Mouse (Mus musculus) c-Kit-negative CD71-positive TER-119-positive erythroid progenitor cells, embryonic 14.5 days (primary cell): Measurements from ENCODE around the gene Gpr3.

Source experiments
- DNase-seq: peaks from one replicate; pipeline ENCODE4 v3.0.0-alpha.2; 2013; ENCODE audit warnings: low read depth, low spot score

Gene Gpr3

GRCm38 (mm10) chr4:133211751-133212561 lies at the start of gene Gpr3, which contains the start of gene Cd164l2:
Gene Gpr3 (minus strand): TSS chr4:133212536.
Gene Cd164l2 (plus strand): TSS chr4:133212131.
- no peak for DNase-seq

GRCm38 (mm10) chr4:133261641-133262374 lies 49.5 kb upstream of the Gpr3 start:
- no peak for DNase-seq

- DNase-seq = no peak
These were observed 45.6 kb upstream of the Gpr3 start for GRCm38 (mm10) chr4:133257798-133258408.

- no peak for DNase-seq
These were observed 44.9 kb upstream of the Gpr3 start for GRCm38 (mm10) chr4:133257230-133257629.

- no peak for DNase-seq
These were observed 44.5 kb upstream of the Gpr3 start for GRCm38 (mm10) chr4:133256820-133257219.

GRCm38 (mm10) chr4:133255392-133255791 lies 43.1 kb upstream of the Gpr3 start:
- no peak for DNase-seq

GRCm38 (mm10) chr4:133253412-133253811 lies 41.1 kb upstream of the Gpr3 start:
- DNase-seq = no peak

GRCm38 (mm10) chr4:133252089-133252488 lies 39.8 kb upstream of the Gpr3 start:
- DNase-seq = no peak

GRCm38 (mm10) chr4:133251214-133251613 lies 38.9 kb upstream of the Gpr3 start:
- DNase-seq = no peak

GRCm38 (mm10) chr4:133250609-133251008 lies 38.3 kb upstream of the Gpr3 start:
- DNase-seq = peak; percentile 55

GRCm38 (mm10) chr4:133247806-133248449 lies 35.6 kb upstream of the Gpr3 start:
- peak; percentile 69 for DNase-seq

- DNase-seq = no peak
These were observed 34.7 kb upstream of the Gpr3 start for GRCm38 (mm10) chr4:133247072-133247471.

GRCm38 (mm10) chr4:133244289-133244688 lies 32.0 kb upstream of the Gpr3 start:
- no peak for DNase-seq

GRCm38 (mm10) chr4:133243538-133243937 lies 31.2 kb upstream of the Gpr3 start:
- no peak for DNase-seq

GRCm38 (mm10) chr4:133242710-133243109 lies 30.4 kb upstream of the Gpr3 start:
- no peak for DNase-seq

GRCm38 (mm10) chr4:133241910-133242309 lies 29.6 kb upstream of the Gpr3 start:
- DNase-seq = peak; percentile 35

- DNase-seq = peak; percentile 74
These were observed 28.9 kb upstream of the Gpr3 start for GRCm38 (mm10) chr4:133240934-133241908.

- DNase-seq = peak; percentile 45
These were observed 28.2 kb upstream of the Gpr3 start, which contains the start of gene Map3k6 for GRCm38 (mm10) chr4:133240490-133240921. Gene Map3k6 (plus strand): TSS chr4:133240818.

- no peak for DNase-seq
These were observed 25.6 kb upstream of the Gpr3 start for GRCm38 (mm10) chr4:133237911-133238310.

- DNase-seq = no peak
These were observed 23.1 kb upstream of the Gpr3 start for GRCm38 (mm10) chr4:133235415-133235814.
